Mouse (Mus musculus) heart, postnatal 36 days (tissue): ENCODE data around the gene Itpripl2. TPM values are rescaled to one million over a fixed set of nuclear protein-coding genes. Genes with fewer than 3 reads are reported as not detected.

Experiments
- DNase-seq, 2 experiments: peaks; one replicate each; pipeline ENCODE4 v3.0.0; 2021 to 2022
- intact Hi-C: fragments of 180-260 bp; cut with DNase I; formaldehyde crosslinking; loops from one replicate; pipeline ENCODE4 v1.15.1; 2025
- total RNA-seq, 2 experiments: library from RNA; stranded (reverse); gene quantifications; 2 replicates each; pipeline ENCODE4 v1.2.3; 2021

Gene Itpripl2
- 10 to 100 TPM; 23.1 to 25.1 TPM for total RNA-seq

GRCm38 (mm10) chr7:118491431-118492147 lies at the start of gene Itpripl2:
Gene Itpripl2 (minus strand): TSS chr7:118491975.
- intact Hi-C loops, result loop anchor here (2.0 kb wide), 2 partner anchors 27 to 43 kb away; partner anchors contain the start of gene Syt17
- DNase-seq, result peak; percentile 86 to 90

- intact Hi-C loops, result loop anchor here (10.0 kb wide), 2 partner anchors 320 to 420 kb away; partner anchors contain the start of genes Iqck, Knop1 and Rps15a
- DNase-seq, result no peak
Observed at GRCm38 (mm10) chr7:118535076-118535475, 43.3 kb upstream of the Itpripl2 start.

- intact Hi-C loops, result loop anchor here (10.0 kb wide), 2 partner anchors 320 to 420 kb away; partner anchors contain the start of genes Iqck, Knop1 and Rps15a
- no peak for DNase-seq
Observed at GRCm38 (mm10) chr7:118534326-118534725, 42.6 kb upstream of the Itpripl2 start.

- peak; percentile 90 to 96 for DNase-seq
- intact Hi-C loops, result loop anchor here (10.0 kb wide), 2 partner anchors 322 to 418 kb away; partner anchors contain the start of genes Iqck, Knop1 and Rps15a
Observed at GRCm38 (mm10) chr7:118533178-118533578, 41.4 kb upstream of the Itpripl2 start, which contains the start of gene Coq7. Gene Coq7 (minus strand): TSS chr7:118533356.

- peak in 1 of 2 experiments; percentile 97 for DNase-seq
- intact Hi-C loops, result loop anchor here (10.0 kb wide), 2 partner anchors 322 to 418 kb away; partner anchors contain the start of genes Iqck, Knop1 and Rps15a
Observed at GRCm38 (mm10) chr7:118532519-118533177, 40.9 kb upstream of the Itpripl2 start.

- DNase-seq, result no peak
- intact Hi-C loops, result no loop called here
Observed at GRCm38 (mm10) chr7:118526967-118527366, 35.2 kb upstream of the Itpripl2 start.

- intact Hi-C loops, result no loop called here
- DNase-seq, result no peak
Observed at GRCm38 (mm10) chr7:118522077-118522476, 30.3 kb upstream of the Itpripl2 start.

- DNase-seq, result no peak
- intact Hi-C loops, result loop anchor here (1.0 to 2.0 kb wide), 2 partner anchors 29 to 214 kb away; partner anchors contain the start of gene Itpripl2
Observed at GRCm38 (mm10) chr7:118519661-118520060, 27.9 kb upstream of the Itpripl2 start.

GRCm38 (mm10) chr7:118518687-118519086 lies 26.9 kb upstream of the Itpripl2 start:
- intact Hi-C loops, result loop anchor here (1.0 to 2.0 kb wide), 3 partner anchors 28 to 213 kb away; partner anchors contain the start of genes Itpripl2 and Syt17
- DNase-seq, result peak; percentile 85 to 90

GRCm38 (mm10) chr7:118517819-118518218 lies 26.0 kb upstream of the Itpripl2 start:
- DNase-seq, result no peak
- intact Hi-C loops, result loop anchor here (1.0 to 2.0 kb wide), 2 partner anchors 27 to 70 kb away; partner anchors contain the start of genes Itpripl2 and Syt17

- intact Hi-C loops, result no loop called here
- DNase-seq, result no peak
Observed at GRCm38 (mm10) chr7:118508556-118508955, 16.8 kb upstream of the Itpripl2 start.

GRCm38 (mm10) chr7:118503844-118504243 lies 12.1 kb upstream of the Itpripl2 start:
- intact Hi-C loops, result no loop called here
- DNase-seq, result no peak

- no peak for DNase-seq
- intact Hi-C loops, result no loop called here
Observed at GRCm38 (mm10) chr7:118502333-118502732, 10.6 kb upstream of the Itpripl2 start.

- intact Hi-C loops, result no loop called here
- no peak for DNase-seq
Observed at GRCm38 (mm10) chr7:118499784-118500435, 8.1 kb upstream of the Itpripl2 start.

GRCm38 (mm10) chr7:118498984-118499783 lies 7.4 kb upstream of the Itpripl2 start:
- intact Hi-C loops, result no loop called here
- no peak for DNase-seq

GRCm38 (mm10) chr7:118494892-118495579 lies 3.3 kb upstream of the Itpripl2 start:
- no peak for DNase-seq
- intact Hi-C loops, result no loop called here

- intact Hi-C loops, result no loop called here
- no peak for DNase-seq
Observed at GRCm38 (mm10) chr7:118493892-118494291, 2.1 kb upstream of the Itpripl2 start.

- intact Hi-C loops, result loop anchor here (2.0 kb wide), 2 partner anchors 28 to 42 kb away; partner anchors contain the start of gene Syt17
- peak; percentile 56 to 67 for DNase-seq
Observed at GRCm38 (mm10) chr7:118490666-118491430, 927 bp downstream of the Itpripl2 start.
